Mouse (Mus musculus): ENCODE data around the gene Psmd2.

Psmd2 gene

DNA sequence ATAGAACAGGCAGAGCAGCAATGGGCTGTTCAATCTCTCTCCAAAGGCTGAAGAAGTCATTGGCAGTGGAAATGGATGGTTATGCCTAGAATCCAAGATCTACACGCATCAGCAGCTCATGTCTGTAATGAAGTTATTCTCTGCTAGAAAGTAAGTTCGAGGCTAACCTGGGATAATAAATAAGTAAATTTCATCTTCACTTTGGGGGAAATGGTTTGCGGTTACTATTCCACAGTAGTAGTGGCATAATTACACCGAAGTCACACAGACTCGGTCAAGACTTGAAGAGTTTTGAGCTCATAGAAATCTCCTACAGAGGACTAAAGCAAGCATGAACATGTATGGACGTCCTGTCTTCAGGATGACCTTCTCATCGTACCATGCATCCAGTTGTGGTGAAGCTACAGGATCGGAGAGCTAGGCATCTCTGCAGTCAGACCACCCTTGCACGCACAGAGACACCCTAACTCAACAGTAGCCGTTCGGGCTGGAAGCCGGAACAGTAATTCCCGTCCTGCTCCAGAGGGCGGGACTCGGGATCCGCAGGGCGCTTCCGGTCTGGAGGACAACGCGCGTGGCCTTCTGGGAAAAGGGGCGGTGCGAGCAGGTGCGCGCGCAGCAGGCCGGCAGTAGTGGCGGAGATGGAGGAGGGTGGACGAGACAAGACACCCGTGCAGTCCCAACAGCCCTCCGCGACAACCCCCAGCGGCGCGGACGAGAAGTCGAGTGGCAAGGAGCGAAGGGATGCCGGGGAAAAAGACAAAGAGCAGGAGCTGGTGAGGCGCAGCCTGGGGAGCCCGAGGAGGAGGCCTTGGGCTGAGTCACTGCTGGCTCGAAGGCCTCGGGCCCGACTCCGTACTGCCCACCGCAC lies at the start of gene Psmd2:
TSS of gene Psmd2 (plus strand) at position 577 of the 871 bp plus-strand sequence.
- DNase-seq = peak; percentile 88 to 89

DNA sequence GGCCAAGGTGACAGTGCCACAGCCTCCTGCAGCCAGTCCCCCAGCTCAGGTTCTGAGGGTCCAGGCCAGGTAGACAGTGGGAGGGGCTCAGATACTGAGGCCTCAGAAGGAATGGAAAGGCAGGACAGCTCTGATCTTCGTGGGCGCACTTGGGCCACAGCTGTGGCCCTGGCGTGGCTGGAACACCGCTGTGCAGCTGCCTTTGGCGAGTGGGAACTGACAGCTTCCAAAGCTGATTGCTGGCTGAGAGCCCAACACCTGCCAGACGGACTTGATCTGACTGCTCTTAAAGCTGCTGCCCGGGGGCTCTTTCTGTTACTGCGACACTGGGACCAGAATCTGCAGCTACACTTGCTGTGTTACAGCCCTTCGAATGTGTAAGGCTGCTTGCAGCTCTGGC lies 46.7 kb upstream of the Psmd2 start:
- no peak for DNase-seq

DNA sequence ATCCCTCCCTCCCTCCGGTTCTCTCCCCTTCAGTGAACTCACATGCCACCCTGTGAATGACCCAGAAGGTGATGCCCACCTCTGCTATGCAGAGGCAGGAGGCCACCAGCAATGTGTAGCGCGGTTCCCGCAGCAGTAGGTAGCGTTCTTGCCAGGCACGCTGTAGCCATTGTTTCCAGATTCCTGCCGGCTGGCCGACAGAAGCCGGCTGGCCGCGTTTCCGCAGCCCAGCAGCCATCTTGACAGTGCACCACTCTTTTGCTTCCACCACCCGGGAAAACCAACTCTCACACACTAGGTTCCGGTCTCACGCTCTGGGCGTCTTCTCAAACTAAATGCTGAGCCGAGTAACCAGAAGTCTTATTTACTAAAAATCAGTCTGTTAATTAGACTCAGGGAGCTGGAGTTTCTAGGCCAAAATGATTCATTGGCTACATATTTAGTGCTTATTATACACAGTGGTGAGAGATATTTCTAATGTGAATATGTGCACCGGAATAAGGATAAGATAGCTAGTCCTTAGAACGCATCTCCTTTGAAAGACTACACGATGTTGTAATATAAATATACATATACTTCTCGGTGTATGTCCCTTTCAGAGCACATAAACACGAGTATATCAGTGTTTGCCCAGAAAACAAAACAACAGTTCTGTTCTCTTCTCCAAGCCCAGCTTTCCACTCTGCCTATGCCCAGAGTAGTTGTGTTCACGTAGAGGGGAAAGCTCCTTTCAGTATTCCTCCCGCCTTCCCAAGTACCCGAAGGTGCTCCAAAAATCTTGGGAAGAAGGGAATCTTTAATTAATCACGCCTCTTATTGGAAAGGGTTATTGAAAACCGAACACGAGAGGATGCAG lies 40.7 kb upstream of the Psmd2 start:
- DNase-seq = peak; percentile 40 to 57

DNA sequence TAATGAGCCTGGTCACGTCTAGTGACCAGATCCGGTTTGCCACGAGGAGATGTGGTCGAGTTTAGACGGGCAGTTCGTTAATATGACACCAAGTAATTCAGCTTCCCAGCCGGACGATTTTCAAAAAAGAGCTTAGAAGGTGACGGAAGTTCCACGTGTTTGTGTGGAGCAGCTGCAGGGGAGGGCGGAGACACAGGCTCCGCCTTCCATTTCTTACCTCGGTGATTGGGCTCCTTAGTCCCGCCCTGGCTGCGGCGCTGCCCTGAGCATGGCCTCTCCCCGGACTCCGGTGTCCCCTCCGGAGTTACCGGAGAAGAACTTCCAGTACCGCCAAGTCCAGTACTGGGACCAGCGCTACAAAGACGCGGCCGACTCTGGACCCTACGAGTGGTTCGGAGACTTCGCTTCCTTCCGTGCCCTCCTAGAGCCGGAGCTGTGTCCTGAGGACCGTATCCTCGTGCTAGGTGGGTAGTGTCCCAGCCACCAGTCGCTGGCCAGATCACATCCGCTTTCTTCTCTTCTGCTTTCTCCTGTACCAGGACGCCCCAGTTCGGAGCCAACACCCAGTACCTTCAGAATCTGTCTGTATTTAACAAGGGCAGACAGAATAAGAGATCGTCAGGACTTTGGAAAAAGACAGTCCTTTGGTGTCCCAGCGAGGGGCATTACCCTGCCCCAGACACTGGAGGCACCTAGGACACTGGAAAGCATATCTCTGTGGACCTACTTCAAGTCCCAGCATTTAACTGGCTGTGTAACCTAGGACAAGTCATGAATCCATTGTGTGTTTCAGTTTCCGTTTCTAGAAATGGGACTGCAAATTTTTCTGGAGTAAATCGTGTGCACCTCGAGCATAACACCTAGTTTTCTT lies 39.9 kb upstream of the Psmd2 start, which contains the start of the genes Eef1akmt4, Gm49333 and Alg3:
TSS of gene Eef1akmt4 (plus strand) at position 237 of the 871 bp plus-strand sequence.
TSS of gene Gm49333 (plus strand) at position 254 of the 871 bp plus-strand sequence.
TSS of gene Alg3 (minus strand) at position 379 of the 871 bp plus-strand sequence.
- peak; percentile 77 to 79 for DNase-seq

DNA sequence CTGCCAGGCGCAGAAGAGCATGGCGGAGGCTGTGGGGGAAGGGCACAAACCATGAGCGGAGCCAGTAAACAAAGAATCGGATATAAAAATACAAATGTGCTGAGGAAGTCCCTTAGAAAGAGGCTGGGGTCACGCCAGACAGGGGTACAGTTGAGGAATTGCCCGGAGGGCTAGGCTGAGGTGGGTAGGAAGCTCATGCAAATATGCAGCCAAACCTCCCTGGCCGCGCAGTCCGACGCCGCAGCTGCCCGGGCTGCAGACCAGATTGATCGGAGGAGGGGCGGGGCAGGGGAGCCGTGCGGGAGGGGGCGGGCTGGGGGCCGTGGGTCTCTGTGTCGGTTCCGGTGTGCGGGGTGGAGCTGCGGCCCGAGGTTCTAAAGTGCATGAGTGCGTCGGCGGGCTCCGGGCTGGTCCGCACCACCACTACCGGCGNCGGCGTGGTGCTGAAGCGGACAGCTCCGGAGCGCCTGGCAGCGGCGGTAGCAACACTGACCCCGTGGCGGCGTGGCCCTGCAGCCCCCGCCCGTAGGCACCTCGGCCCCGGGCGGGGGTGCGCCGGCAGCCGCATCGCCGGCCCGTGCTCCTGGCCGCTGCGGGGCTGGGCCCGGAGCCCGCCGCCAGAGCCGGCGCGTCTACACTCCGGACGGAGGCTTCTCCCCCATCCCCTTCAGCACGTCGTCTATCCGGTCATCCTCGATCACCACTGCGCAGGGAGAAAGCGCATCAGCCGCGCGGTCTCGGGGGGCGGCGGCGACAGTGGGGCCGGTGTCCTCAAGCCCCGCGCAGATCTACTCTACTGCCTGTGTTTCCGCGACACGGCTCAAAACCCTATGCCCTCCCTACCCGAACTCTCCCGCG lies 31.7 kb upstream of the Psmd2 start:
- no peak for DNase-seq

DNA sequence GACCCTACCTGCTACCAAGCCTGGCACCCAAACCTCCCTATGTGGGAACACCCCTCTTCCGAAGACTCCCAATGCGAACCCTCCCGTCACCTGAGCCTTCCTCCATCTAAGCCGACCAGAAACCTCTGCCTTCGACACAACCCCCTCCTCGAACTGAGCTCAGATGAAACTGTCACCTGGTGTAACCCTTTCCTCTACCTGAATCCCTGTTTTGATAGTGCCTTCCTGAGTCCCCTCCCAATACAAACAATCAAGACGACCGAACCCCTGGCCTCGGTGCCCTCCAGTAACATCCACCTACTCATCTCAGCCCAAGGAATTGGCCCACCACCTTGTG lies 31.1 kb upstream of the Psmd2 start:
- DNase-seq = no peak

DNA sequence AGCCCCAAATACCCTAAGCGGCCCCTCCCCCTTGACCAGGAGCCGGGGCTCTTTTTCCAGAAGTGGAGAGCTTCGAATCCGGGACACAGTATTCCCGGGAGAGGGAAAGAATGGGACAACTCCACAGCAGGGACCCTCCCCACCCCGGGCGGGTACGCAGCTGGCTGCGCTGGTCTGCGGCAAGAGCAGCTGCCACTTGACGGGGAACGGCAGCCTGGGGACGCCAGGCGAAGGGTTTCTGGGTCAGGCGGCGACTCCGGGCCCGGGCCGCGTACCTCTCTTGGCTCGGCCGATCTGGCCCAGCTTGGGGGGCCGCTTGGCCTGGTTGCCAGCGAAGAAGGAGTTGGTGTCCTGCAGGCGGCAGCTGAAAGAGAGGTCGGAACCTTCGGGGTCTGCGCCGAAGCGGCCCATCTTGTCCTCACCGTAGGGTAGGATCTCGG lies 30.7 kb upstream of the Psmd2 start:
- peak in 1 of 2 experiments; percentile 25 for DNase-seq

DNA sequence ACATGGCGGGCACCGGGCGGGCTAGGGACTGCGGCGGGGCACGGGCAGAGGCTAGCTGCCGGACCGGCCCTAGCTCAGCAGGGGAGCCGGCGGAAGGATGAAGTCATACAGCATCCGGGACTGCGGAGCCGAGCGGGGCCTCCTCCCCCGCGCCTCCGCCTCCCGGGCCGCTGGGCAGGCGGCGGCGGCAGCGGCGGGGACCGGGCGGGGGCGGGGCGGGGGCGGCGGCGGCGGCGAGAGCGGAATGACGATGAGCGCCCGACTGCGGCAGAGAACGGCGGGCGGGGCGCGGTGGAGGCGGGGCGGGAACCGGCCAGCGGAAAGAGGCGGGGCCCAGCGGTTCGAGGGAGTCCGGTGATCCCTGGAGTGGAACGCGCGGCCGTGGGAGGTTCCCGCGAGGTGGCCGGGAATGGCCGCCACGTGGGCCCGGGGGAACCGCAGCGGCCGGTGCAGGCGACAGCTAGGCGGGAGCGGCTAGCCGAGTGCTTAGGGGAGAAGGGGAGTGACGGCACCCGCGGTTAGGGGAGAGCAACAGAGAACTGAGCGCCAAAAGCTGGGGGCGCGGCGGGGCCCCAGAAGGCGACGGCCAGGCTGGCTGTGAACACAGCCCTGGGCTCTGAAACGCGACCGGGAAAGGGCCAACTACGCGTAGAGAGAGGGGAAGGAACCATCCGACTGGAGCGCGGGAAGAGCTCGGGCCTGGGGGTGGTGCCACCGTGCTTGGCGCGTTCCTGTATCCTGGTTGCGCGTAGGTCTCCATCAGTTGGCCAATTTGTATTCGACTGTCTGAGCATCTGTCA lies 30.1 kb upstream of the Psmd2 start, which contains the start of gene Camk2n2:
TSS of gene Camk2n2 (minus strand) at position 97 of the 800 bp plus-strand sequence.
- peak in 1 of 2 experiments; percentile 31 for DNase-seq

DNA sequence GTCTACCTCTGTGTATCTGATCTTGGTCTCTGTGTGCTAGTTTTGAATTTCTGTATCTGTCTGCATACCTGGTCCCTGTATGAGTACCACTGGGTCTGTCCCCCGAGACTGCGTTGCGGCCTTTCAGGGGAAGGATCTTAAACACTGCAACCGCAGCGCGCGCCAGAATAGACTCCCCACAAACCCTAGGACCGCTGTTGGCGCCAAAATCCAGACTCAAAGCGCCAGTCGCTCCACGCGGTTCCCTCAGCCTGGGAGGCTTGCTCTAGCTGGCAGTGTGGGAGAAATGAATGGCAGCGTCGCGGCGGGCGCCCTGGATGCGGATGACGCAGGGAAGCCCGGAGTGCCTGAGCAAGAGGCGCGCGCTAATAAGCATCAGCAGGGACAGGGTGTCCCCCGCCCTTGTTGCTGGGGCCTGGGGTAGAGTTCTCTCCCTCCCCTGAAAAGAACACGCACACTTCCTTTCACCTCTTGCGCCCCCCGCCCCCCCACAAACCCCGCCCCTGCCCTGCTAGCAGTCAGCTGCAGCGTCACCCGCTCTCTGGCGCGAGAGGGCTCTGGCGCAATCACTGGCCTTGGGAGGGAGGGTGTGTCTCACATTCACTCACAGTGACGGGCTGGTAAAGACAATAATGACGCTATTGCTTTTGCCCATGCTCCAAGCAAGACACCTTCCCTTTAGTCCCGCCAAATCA lies 29.3 kb upstream of the Psmd2 start:
- DNase-seq = peak in 1 of 2 experiments; percentile 18

DNA sequence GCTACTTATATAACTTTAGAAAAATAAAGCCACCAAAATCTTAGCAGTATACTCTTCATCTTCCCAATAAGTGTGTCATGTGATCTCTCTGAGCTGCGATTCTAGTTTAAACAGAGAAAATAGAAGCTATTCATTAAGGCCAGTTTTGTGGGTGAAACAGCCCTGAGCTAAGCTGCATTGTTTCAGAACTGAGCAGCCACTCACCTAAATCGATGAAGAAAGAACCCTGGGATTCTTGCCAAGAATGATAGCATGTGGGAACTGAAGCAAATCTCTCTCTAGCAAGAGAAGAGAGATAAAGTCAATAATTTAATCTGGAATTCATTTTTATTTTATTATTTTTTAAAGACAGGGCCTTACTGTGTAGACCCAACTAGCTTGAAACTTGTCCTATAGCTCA lies 28.2 kb upstream of the Psmd2 start:
- no peak for DNase-seq

DNA sequence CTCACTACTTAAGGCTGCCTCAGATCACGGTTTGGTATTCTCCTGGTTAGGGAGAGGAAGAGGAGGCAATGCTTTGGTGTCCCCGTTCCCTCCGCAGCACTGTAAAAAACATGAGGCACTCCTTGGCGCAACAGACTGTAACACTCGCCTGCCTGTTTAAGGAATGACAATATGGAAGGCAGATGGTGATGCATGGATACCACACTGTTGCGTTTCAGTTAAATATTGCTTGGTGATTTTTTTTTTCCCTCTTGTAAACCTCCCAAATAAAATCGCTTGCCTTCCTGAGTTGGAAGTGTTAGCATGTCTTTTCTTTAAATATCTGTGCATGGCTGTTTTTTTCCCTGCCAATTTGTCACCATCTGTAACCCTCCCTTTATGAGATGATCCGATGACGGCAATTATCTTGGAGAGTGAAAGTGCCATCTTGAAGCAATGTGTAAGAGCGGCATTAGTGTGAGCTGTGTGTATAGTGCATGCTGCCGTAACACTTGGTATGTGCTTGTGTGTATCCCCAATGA lies 22.5 kb upstream of the Psmd2 start:
- DNase-seq = no peak

DNA sequence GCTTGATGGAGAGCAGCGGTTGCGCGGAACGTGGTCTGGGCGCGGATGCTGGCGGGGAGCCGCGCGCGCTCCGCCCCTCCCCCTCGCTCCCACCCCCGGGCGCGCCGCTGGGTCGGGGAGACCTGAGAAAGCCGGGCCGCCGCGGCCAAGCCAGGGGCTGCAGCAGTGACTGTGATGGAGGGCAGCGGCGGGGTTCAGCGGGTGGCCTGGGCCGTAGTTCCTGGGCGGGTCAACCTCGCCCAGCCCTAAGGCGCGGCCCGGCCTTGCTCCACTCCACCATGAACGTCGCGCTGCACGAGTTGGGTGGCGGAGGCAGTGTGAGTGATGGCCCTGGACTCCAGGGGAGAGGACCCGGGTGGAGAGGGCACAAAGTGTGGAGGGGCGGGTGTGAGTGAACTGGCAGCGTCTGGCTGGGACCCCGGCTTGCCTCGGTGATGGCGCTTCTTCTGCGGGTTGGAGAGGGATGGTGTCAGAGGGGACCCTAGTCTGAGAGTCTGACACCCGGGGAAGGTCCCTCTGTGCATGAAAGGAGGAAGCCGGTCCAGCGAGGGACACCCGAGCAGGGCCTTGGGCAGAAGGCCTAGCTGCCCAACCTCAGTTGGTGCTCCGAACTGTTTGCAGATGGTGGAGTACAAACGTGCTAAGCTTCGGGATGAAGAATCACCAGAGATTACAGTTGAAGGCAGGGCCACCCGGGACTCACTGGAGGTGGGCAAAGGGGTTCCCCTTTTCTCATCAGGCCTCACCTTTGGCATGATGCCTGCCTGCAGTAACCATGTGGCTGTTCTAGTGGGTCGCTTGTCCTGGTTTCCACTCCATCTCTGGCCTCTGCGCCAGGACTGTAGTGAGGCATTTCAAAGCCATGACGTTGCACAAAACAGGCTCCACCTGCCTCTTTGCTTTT lies 21.5 kb upstream of the Psmd2 start, which contains the start of gene Ece2:
TSS of gene Ece2 (plus strand) at position 98 of the 904 bp plus-strand sequence.
- DNase-seq = no peak

DNA sequence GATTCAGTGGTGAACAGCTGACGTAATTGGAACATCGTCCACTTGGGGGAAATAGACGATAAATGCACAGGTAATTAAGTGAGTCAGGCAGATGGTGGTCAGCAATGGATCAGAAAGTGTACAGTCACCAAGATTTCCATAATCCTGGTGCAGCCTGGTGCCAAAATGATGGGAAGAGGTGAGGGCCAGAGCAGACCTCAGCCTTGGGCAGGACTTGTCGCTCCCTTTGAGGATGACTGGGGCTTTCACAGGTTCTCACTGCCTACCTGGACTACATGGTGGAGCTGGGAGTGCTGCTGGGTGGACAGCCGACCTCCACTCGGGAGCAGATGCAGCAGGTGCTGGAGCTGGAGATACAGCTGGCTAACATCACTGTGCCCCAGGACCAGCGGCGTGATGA lies 14.0 kb upstream of the Psmd2 start:
- DNase-seq = no peak

DNA sequence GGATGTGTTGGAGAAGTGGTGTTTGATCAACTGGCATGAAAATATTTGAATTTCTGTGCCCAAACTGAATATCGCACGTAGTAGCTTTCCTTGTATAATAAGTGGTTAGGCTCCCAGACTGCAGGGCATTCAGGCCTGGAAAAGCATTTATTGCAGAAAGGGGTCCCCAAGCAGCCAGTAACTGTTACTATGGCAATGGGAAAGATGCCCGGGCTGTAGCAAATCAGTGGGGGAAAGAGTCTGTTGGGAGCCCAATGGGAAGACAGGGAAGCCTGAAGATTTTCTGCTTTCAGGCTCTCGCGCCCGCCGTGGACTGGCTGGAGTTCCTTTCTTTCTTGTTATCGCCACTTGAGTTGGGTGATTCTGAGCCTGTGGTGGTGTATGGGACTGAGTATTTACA lies 13.1 kb upstream of the Psmd2 start:
- DNase-seq = no peak

DNA sequence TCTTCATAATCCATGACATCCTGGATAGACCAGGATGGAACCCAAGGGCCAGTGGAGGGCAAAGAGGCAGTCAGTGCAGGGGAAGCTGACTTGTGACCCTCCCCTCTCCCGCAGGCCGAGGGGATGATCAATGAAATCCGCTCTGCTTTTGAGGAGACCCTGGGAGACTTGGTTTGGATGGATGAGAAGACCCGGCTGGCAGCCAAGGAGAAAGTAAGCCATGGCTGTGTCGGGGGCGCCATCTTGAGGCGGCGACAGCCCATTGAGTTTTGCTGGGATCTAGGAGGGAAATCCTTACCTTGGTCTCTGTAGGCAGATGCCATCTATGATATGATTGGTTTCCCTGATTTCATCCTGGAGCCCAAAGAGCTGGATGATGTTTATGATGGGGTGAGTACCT lies 9.3 kb upstream of the Psmd2 start:
- peak in 1 of 2 experiments; percentile 16 for DNase-seq

DNA sequence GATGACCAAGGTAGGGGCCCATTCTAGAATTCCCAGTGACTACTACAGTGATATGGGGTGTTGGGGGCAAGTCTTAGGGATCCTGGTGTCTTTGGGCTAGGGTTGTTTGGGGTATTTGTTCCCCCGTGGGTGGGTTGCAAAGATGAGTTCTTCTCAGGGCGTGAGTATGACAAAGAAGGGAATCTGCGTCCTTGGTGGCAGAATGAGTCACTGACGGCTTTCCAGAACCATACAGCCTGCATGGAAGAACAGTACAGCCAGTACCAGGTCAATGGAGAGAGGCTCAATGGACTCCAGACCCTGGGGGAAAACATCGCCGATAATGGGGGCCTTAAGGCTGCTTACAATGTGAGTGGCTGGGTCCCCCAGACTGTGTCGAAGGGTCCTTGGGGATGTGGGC lies 7.5 kb upstream of the Psmd2 start:
- no peak for DNase-seq

DNA sequence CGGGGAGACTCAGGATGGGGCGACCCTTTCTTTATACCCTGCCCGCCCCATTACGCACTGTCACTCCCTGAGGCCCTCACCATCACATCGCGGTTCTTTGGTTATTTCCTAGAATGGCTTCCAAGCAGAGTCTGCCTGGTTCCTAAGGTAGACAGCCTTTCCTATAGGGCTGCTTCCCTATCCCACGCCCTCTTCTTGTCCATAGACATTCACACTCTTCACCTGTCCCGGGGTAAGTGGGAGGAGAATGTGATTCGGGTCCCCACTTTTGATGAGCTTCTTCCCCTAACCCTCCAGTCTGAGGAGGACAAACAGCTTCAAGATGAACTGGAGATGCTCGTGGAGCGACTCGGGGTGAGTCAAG lies 477 bp downstream of the Psmd2 start:
- DNase-seq = no peak

DNA sequence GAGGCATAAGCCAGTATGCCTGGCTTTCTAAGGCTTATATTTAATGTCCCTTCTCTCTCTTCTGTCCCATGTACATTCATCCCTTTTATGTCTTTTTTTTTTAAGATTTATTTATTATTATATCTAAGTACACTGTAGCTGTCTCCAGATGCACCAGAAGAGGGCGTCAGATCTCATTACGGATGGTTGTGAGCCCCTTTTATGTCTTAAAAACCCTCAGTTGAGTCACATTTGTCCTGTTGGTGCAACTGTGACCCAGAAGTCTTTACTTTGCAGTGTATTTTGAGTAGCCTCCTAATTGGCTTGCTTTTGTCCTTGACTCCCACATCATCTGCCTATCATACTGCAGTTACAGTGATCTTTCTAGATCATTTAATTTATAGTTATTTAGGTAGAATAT lies 1.9 kb downstream of the Psmd2 start:
- no peak for DNase-seq

DNA sequence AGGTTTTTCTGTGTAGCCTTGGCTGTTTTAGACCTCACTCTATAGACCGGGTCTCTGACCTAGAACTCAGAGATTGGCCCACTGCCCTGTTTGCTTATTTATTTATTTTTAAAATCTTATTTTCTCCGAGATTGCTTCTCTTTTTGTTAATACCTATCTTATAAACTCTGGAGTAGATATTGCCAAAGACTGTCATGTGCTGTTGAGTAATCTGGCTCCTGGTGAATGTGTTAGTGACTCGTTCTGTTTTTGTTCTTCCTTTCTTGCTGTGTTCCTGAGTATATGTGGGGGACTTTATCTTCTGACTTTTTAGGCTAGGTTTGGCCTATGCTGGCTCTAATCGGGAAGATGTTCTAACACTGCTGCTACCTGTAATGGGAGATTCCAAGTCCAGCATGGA lies 6.2 kb downstream of the Psmd2 start:
- no peak for DNase-seq

Data from thymus, adult 18-20 months (tissue).